22 mouse cellular contexts compared by ENCODE assay signal in the genomic region with DNA sequence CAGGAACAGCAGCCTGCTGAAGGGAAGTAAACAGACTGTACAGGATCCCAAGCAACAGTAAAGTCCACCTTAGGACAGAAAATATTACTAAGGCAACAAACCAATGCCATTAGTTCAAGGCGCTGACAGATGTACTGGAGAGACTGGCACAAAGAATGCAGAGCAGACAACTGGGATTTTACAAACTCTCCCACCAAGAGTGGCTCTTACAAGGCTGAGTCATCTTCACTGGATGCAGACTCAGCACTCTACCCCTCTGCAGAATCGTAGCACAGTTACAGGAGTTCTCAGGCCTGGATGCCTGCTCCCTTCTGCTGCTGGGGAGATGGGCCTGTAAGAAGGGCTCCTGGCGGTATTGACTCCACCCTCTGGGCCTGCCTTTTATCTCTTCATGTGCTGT.
DNase-seq lines count a peak whose midpoint lies in the region; ATAC-seq and TF ChIP-seq lines count a peak whose summit lies in the region.
"Had no signal": no experiment of that assay in that cellular context is flagged by ENCODE, and none has a peak within 500 bp of the region (broad histone marks: within the 10 kb centered on the region; RNA-seq: fewer than 3 reads in every experiment).

No protein-coding gene starts in this region.

- no peak for TF ChIP-seq CTCF in Patski (IDR thresholded peaks at IDR 0.05)

- in situ Hi-C loops in Patski (cut with MboI; ENCODE audit: low pct_unique_long_range_greater_than_20kb) = no loop called here

- CTCF ChIA-PET in Patski (lab: Charles Lee) = no interaction called here

- H3K27me3 ChIP-seq in Patski = no peaks in the 10 kb centered on the region
- H3K27me3 ChIP-seq: CH12.LX; hindbrain, embryonic 12.5 days; hindbrain, embryonic 15.5 days had no signal

- POLR2A ChIA-PET in Patski (lab: Charles Lee) = no interaction called here

- no peak for DNase-seq in frontal cortex, postnatal 36 days (ENCODE audit: low spot score in 2 of 2)
- DNase-seq in 3T3-L1 (ENCODE audit: low read depth, low spot score) (peak; percentile 90), Patski (ENCODE audit: low read depth, low spot score) (peak; percentile 2)
- peak; percentile 10 for DNase-seq in fibroblast of lung, adult 2 months (ENCODE audit: low read depth)
- DNase-seq in right cerebral cortex, adult 2 months (ENCODE audit: low spot score in 2 of 2) = no peak
- DNase-seq in heart, adult 18-20 months = no peak
- DNase-seq in urinary bladder, postnatal 14 days (ENCODE audit: low spot score) = no peak
- DNase-seq: adrenal gland, adult 8-10 months; adrenal gland, postnatal 25 days; B cell, adult 2 months; cerebellum, adult 18-20 months; cerebellum, adult 9-10 months; cerebellum, postnatal 14 days; forebrain, postnatal 0 days; gastrocnemius, postnatal 25 days; heart, adult 2 months had no signal

- ATAC-seq in frontal cortex, adult (ENCODE audit: low TSS enrichment) = peak; percentile 50; the same call in 1 of the 2 replicates
- ATAC-seq in Patski = peak; percentile 52
- ATAC-seq: forebrain, embryonic 14.5 days; forebrain, postnatal 0 days; intestine, postnatal 0 days had no signal

Comparison
In these comparisons a context has a peak if more than half of its experiments do, and no peak if none do; other contexts are left out.
1. DNase-seq: peak in 3T3-L1 (single experiment), Patski (single experiment) and fibroblast of lung, adult 2 months (single experiment); none in frontal cortex, postnatal 36 days (0 of 2), right cerebral cortex, adult 2 months (0 of 2), heart, adult 18-20 months (0 of 2) and urinary bladder, postnatal 14 days (single experiment).